Mouse (Mus musculus): Measurements from ENCODE around the gene Fibp. TPM values are rescaled to one million over a fixed set of nuclear protein-coding genes. Genes with fewer than 3 reads are reported as not detected.

Gene Fibp
- total RNA-seq, 4 experiments from 2014 or later: 93.5 to 109 (median 96.4) TPM

- DNase-seq (ENCODE audit: low spot score in 2 of 2): no peak
Measured at GRCm38 (mm10) chr19:5431911-5432464, 28.4 kb upstream of the Fibp start.

DNA sequence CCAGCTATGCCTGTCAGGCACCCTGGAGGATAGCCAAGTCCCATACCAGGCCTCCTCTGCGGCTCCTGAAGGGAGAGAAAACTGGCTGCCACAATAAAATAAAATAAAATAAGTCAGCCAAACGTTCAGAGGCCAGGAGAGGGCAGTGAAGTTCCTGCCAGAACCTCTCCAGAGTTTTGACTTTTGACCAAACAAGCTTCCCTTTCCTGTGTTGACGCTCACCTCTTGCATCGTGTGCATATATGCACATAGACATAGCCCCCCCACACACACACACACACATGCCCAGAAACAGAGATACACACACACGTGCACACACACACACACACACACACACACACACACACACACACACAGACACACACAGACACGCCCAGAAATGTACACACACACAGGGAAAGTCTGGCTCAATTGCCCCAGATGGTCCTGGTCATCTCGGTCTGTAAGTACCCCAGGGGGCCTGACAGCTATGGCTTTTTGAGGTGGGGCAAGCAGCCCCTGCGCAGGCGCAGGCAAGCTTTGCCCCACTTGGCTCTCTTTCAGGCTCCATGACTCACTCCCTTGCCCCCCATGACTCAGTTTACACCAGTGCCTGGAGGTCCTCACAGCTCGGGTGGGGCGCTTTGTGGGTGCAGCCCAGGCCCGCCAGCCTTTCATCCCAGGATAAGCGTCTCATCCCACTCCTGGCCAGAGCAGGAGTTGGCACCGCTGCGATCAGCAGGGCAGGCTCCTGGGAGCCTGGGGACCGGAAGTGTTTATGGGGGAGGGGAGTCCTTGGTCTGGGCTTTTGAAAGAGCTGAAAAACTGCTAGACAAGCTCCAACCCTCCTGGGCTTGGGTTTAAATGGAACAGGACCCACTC, 27.2 kb upstream of the Fibp start:
- DNase-seq (ENCODE audit: low spot score in 2 of 2): no peak

DNA sequence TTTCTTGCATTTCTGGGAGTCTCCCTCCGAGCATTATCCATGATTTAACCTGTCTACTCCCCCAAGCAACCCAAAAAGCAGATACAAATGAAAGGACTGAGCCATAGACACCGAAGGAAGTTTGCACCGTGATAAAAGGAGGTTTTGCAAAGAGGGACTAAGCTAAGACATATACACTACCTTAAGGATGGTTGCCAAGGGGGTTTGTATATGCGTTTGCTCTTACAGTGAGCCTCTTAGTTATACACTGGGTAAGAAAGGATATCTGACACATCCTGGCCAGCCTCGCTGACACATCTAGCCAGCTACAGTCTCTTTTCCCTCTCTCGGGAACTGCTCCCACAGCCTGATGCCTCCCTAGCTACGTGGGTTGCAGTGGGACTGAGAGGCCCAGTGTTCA, 26.5 kb upstream of the Fibp start:
- no peak for DNase-seq (ENCODE audit: low spot score in 2 of 2)

DNA sequence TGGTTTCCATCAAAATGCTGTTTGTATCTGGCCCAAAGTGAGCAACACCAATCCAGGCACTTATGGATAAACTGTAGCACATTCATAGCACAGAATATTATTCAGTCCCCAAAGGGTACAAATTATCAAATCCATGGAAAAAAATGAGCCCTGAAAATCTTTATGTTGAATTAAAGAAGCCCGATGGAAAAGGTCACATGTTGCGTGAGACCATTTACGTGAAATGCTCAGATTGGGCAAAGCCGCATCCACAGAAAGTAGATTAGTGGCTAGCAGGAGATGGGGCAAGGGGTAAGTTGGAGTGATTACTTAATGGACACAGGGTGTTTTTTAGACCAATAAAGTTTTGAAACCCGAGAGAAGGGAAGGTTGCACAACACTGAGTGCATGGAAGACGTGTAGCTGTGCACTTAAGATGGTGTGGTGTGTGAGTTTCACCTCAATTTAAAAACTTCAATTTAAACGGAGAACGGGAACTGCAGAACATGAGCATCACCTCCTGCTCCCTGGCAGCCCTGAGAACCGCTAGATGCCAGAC, 16.0 kb upstream of the Fibp start:
- DNase-seq (ENCODE audit: low spot score in 2 of 2): no peak

GRCm38 (mm10) chr19:5444954-5445353, 15.5 kb upstream of the Fibp start:
- no peak for DNase-seq (ENCODE audit: low spot score in 2 of 2)

DNA sequence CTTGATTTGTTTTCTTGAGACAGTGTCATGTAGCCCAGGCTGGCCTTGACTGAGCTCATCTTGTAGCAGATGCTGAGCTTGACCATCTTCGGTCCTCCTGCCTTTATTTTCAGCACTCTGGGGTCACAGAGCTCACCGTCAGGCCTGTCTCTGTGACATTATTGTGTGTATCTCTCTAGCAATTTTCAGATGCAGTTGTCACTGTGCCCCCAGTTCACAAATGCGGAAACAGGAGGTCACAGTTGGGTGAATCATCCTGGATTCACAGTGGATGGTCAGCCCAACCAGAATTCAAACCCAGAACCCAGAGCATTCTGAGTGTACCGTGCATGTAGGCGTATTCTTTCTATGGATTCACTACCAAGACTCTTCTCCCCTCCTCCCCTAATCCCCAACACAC, 14.7 kb upstream of the Fibp start:
- no peak for DNase-seq (ENCODE audit: low spot score in 2 of 2)

DNA sequence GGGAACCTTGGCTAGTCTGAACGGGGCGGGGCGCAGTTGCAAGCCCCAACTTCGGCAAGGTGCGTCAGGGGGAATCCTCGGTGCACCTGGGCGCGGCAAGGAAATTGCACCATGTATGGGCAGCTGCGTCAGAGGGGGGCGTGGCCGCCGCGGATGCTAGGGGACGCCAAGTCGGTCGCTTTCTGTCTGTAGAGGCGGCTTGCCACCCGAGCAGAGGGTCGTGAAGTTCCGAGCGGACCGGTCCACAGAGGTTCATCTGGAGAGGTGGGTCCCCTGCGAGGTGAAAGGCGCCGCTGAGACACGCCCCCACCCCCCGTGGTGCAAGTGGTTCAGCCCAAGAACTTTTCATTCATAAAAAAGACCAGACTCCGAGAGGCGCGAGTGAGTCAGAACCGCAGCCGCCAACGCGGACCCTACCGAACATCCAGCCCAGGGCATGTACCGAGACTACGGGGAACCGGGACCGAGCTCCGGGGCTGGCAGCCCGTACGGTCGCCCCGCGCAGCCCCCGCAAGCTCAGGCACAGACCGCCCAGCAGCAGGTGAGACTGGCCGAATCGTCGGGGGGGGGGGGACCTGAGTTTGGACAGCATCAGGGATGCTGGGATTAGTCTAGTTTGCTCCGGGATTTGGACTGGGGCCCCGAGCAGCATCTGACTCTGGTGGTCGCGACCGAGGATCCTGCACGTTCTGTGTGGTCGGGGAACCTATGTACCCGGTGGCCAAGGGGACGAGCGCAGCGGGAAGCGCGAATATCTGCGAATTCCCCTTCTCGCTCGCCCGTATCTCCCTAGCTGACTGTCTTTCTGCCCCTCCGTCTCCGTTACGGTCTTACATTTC, 12.7 kb upstream of the Fibp start, which contains the start of gene Fosl1:
Gene Fosl1, plus strand, starts transcription at position 33 of the 839 bp plus-strand sequence.
- no peak for DNase-seq (ENCODE audit: low spot score in 2 of 2)

DNA sequence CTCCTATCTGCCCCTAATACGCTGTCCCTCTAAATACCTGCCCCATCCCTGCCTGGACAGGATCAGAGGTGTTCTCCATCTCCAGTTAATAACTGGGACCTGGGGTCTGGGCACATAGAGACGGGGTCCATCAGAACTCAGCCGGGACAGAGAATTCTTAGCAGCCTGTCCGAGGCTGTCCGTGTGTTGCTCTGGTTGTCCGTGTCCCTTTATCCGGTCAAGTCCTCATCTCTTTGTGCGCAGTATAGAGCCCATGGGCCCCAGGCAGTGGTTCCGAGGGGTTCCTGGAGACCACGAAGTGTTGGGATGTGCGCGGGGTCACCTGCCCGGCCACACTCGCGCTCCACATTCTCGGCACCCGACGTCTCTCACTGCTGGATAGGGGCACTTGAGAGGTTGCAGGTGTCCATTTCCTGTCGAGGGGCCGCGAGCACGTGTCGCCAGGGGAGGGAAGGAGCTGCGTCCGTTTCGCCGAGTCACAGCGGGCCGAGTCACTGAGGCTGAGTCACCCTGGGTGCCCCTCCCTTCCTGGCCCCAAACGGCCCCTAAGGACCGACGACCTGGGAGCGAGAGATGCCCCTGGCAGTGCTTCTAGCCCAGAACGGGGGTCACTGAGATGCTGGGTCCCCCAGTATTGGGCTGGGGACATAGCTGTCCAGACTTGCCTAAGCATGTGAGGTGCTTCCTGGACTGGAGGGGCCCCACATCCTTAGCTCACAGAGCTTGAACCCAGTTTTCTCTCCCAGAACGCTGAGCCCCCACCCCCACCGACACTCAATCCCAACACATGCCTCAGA, 11.9 kb upstream of the Fibp start:
- DNase-seq (ENCODE audit: low spot score in 2 of 2): no peak

DNA sequence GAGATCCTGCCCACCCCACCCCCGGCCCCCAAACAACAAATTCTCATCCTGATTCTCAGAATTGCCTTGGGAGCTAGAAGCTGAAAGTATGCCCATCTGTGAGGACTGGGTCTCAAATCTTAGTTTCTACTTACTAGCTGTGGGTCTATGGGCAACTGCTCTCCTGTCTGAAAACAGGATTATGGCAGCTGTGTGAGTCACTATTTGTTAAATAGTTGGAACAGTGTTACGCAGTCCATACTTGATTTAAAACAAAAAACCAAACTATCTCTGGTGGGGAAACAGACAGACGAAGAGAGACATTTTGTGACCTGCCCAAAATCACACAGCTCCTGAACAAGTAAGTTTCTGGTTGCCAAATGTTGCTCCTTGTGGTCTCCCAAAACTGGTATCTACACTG, 10.7 kb upstream of the Fibp start:
- DNase-seq (ENCODE audit: low spot score in 2 of 2): no peak

- no peak for DNase-seq (ENCODE audit: low spot score in 2 of 2)
Measured at GRCm38 (mm10) chr19:5451766-5452165, 8.6 kb upstream of the Fibp start.

- DNase-seq (ENCODE audit: low spot score in 2 of 2): no peak
Measured at GRCm38 (mm10) chr19:5455037-5455436, 5.4 kb upstream of the Fibp start.

GRCm38 (mm10) chr19:5455568-5455967, 4.8 kb upstream of the Fibp start:
- DNase-seq (ENCODE audit: low spot score in 2 of 2): no peak

DNA sequence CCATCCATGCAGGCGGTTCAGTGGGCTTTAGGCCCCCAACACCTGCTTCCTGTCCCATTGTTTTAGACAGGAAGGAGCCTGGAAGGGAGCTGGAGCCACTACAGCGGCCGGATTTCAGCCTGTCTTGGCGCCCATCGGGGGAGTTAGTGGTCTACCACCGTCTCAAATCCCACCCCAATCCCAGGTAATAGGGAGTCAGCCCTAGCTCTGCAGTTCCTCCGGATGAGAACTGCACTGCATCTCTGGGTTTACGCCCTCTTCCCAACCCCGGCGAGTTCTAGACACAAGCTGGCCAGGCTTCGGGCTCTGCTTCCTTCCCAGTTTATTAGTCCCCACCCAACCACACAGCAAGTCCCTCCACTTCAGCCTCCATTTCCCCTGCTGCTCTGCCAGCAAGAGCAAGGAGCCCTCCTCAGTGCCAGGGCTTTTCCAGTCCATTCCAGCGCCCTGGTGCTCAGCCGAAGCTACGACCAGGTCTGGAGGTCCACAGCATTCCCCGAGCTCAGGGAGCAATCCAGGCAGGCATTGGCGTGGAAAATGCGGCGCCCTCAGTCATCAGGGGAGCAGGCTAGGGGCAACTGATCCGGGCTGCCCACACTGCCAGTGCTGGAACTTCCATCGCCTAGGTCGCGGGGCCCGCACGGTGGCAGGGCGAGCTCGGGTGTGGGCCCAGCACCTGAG, 4.0 kb upstream of the Fibp start:
- no peak for DNase-seq (ENCODE audit: low spot score in 2 of 2)

DNA sequence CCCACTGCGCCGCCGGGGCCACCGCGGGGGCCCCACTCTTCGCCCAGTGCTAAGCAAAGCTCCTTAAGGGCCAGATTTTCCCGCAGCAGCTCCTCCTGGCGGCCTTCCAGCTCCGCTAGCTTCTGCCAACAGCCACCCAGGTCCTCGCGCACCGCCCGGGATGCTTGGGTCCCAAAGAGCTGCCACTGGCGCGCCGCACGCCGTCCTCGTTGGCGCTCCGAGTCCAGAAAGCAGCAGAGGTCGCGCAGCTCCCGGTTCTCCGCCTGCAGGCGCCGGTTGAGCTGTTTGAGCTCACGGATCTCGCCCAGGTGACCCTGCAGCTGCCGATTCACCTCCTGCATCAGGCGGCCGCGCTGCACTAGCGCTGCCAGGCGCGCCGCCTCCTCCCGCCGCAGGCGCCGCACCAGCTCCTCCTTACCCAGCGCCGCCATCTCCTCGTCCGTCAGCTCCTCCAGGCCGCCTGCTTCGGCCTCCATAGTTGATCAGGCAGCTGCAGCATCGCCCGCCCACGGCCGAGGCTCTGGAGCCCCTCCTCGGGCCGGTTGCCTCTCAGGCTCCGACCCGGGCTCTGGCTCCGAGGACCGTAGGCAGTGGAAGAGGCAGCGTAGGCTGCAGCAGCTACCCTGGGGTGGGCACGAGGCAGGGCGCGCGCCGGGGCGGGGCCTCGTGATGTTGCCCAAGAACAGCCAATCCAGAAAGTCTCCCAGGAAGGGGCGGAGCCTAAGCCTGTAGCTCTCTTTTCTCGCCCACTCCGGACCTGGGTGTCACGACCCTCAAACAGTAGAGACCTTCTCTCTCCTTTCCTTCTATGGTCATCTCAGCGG, 3.3 kb upstream of the Fibp start:
- DNase-seq (ENCODE audit: low spot score in 2 of 2): peak; percentile 95

GRCm38 (mm10) chr19:5457746-5458442, 2.5 kb upstream of the Fibp start, which contains the start of gene Ccdc85b:
Gene Ccdc85b (minus strand): TSS chr19:5457894.
- no peak for DNase-seq (ENCODE audit: low spot score in 2 of 2)

- DNase-seq (ENCODE audit: low spot score in 2 of 2): no peak
Measured at GRCm38 (mm10) chr19:5459019-5459418, 1.4 kb upstream of the Fibp start.

GRCm38 (mm10) chr19:5459896-5460295, 519 bp upstream of the Fibp start:
- DNase-seq (ENCODE audit: low spot score in 2 of 2): no peak

GRCm38 (mm10) chr19:5461411-5461810, 996 bp downstream of the Fibp start:
- DNase-seq (ENCODE audit: low spot score in 2 of 2): no peak

GRCm38 (mm10) chr19:5463212-5463611, 2.8 kb downstream of the Fibp start:
- DNase-seq (ENCODE audit: low spot score in 2 of 2): no peak
